Mouse (Mus musculus) lung, postnatal 0 days (tissue): ENCODE results near the gene Grem2.

Source experiments
- CTCF ChIP-seq: IDR thresholded peaks from 2 replicates; pipeline ENCODE4 v1.5.1; 2016; ENCODE audit warnings: antibody characterized with exemption, mild to moderate bottlenecking
- EP300 ChIP-seq: IDR thresholded peaks from 2 replicates; pipeline ENCODE4 v1.6.1; 2016; ENCODE audit warnings: antibody characterized with exemption, mild to moderate bottlenecking, control low read depth

DNA sequence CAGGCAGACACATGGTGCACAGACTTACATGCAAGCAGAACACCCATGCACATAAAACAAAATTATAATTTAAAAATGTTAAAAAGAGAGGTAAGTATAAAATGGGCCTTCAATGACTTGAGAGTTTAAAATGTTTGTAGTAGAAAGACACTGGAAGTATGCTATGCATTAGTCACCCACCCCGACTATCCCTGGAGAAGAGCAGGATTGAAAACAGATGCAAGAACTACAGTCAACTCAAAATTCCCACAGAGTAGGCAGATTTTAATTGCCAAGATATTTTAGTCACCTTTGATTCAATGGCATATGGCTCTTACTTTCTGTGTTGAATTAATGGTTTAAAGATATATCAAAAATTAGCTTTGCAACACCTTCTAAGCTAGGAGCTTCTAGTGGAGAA, 39.1 kb downstream of the Grem2 start:
- TF ChIP-seq CTCF = no peak
- TF ChIP-seq EP300 = no peak
